Mouse (Mus musculus) liver, embryonic 12.5 days (tissue): ENCODE results near the gene Gdf1. TPM values are rescaled to one million over a fixed set of nuclear protein-coding genes. Genes with fewer than 3 reads are reported as not detected.

Source experiments
- ATAC-seq: fragments of 200-750 bp; cut with Nextera tagmentation; 2 replicates; pipeline ENCODE4 v1.8.0; 2017; ENCODE audit warnings: moderate number of reproducible peaks, mild to moderate bottlenecking, moderate library complexity
- H3K27ac ChIP-seq: fragments of 300-500 bp; sonication (generic); 2 replicates; pipeline ENCODE4 v1.5.1; 2016; ENCODE audit warnings: mild to moderate bottlenecking
- H3K27me3 ChIP-seq: fragments of 300-500 bp; sonication (generic); replicated peaks from 2 replicates; pipeline ENCODE4 v1.6.1; 2016; ENCODE audit warnings: mild to moderate bottlenecking, moderate library complexity
- H3K36me3 ChIP-seq: fragments of 300-500 bp; sonication (generic); 2 replicates; pipeline ENCODE4 v1.6.1; 2016; ENCODE audit warnings: mild to moderate bottlenecking, moderate library complexity
- H3K4me1 ChIP-seq: fragments of 300-500 bp; sonication (generic); 2 replicates; pipeline ENCODE4 v1.6.1; 2016
- H3K4me2 ChIP-seq: fragments of 300-500 bp; sonication (generic); 2 replicates; pipeline ENCODE4 v1.6.1; 2016; ENCODE audit warnings: mild to moderate bottlenecking, moderate library complexity
- H3K4me3 ChIP-seq: fragments of 300-500 bp; sonication (generic); 2 replicates; pipeline ENCODE4 v1.5.1; 2016; ENCODE audit warnings: mild to moderate bottlenecking, moderate library complexity
- H3K9ac ChIP-seq: fragments of 300-500 bp; sonication (generic); 2 replicates; pipeline ENCODE4 v1.6.1; 2016; ENCODE audit warnings: mild to moderate bottlenecking, moderate library complexity
- H3K9me3 ChIP-seq: fragments of 300-500 bp; sonication (generic); replicated peaks from 2 replicates; pipeline ENCODE4 v1.6.1; 2016; ENCODE audit warnings: mild to moderate bottlenecking, moderate library complexity
- WGBS: fragments of 180-500 bp; shearing (Covaris S2); methylation state at CpG from one replicate; pipeline ENCODE4 v1.1.7; 2016; ENCODE audit not compliant: insufficient replicate concordance; 5-methylcytosine and 5-hydroxymethylcytosine counted together
- polyA plus RNA-seq: library from polyadenylated mRNA; unstranded; fragments of >200 nt; fragmentation: Nextera tagmentation; extraction: Ambion mirVana; gene quantifications from 2 replicates; pipeline ENCODE4 v1.2.1, GENCODE M21; 2016

The Gdf1 gene
- polyA plus RNA-seq, 1 experiment from 2014 or later: 1.5 TPM

DNA sequence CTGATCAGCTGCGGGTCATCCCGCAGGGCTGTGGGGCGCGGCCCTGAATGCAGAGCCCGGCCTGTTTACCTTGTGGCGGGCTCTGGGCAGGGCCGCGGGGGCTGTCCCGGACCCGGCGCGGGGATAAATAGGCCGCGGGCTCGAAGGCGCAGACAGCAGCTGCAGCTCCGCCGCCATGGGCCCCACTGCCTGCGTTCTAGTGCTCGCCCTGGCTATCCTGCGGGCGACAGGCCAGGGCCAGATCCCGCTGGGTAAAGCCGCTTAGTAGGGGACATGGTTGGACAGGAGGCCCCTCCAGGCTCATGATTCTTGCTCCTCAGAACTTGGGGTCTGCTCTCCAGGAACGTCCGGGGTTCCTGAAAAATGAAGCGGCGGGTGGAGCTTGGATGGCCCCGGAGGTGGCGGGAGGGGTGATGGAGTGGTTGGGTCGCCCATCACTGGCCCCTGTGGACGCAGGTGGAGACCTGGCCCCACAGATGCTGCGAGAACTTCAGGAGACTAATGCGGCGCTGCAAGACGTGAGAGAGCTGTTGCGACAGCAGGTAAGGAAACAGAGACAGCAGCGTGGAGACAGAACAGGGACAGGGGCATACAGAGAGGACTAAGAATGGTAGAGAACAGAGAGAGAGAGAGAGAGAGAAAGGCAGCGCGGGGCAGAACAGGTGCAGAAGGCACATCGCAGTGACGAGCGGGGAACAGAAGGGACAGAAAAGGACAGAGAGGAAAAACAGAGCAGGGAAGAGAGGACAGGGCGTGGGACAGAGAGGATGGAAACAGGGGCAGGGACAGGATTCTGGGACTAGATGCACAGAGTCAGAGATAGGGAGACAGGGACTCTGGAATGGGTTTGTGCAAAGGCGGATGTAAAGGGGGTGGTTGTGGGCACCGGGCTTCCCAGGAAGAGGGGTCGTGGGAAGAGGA, 44.0 kb downstream of the Gdf1 start, which contains the start of gene Comp:
Comp (plus strand) TSS at position 162 of the 921 bp plus-strand sequence.
- Histone ChIP-seq H3K9me3 (no peaks in the 10 kb centered on the region), H3K4me3 (peak within 1 kb of the TSS; percentile 45), H3K9ac (0 out of 2 replicates have a peak within 1 kb of the TSS, but pooled peaks have one; percentile 12), H3K36me3 (no peaks in the 10 kb centered on the region), H3K4me1 (peaks cover 39% of the 10 kb centered on the region), H3K4me2 (peak within 1 kb of the TSS; percentile 71), H3K27me3 (peaks cover 95% of the 10 kb centered on the region), H3K27ac (no peak within 1 kb of the TSS)
- no peak for ATAC-seq
- 5% methylated on average over 47 of the region's 47 CpGs for WGBS

DNA sequence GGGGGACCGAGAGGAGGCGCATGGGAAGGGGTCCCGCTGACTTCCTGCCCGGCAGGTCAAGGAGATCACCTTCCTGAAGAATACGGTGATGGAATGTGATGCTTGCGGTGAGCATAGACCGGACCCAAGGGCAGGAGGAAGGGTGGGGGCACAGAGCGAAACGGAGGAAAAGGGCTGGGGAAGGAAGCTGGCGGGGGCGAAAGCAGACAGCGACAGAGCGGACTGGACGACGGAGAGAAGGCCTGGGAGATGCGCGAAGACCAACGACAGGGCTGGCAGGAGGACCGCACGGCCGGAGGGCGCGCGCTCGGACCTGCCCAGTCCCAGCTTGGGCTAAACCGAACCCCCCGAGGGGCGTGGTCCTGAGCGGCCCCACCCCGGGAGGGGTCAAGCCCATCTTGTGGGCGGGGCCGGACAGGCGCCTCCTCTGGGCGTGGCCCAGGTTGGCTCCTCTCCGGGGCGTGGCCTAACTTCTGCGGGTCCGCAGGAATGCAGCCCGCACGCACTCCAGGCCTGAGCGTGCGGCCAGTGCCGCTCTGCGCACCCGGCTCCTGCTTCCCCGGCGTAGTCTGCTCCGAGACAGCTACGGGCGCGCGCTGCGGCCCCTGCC, 44.8 kb downstream of the Gdf1 start:
- Histone ChIP-seq H3K27ac (no peak overlapping the region), H3K4me2 (peak overlapping the region; percentile 71), H3K9ac (peak overlapping the region; percentile 20; the same call in 1 of the 2 replicates), H3K36me3 (no peaks in the 10 kb centered on the region), H3K27me3 (peaks cover 98% of the 10 kb centered on the region), H3K4me1 (peaks cover 39% of the 10 kb centered on the region), H3K9me3 (no peaks in the 10 kb centered on the region), H3K4me3 (peak overlapping the region; percentile 45)
- 1% methylated on average over 52 of the region's 53 CpGs for WGBS
- ATAC-seq: peak; percentile 68

DNA sequence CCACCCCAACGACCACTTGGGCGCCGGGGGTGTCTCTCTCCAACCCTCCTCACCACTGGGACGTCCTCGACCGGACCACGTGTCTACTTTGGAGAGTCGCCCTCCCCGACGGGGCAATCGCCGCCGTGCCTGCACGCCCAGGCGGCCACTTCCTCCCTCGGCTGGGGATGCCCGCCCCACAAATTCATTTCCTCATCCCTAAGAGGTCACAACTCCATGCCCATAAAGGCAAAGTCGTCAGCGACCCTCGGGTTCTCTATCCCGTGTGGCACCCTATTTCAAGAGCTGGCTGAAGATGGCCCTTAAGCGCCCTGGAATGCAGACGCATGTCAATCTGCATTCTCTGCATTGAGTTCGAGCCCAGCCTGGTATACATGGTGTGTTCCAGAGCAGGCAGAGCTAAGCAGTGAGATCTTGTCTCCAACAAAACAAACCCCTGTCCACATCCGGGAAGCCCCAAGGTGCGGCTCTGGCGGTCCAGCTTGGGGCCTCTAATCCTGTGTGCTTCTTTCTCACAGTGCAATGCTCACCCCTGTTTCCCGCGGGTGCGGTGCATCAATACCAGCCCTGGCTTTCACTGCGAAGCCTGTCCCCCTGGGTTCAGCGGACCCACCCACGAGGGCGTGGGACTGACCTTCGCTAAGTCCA, 45.7 kb downstream of the Gdf1 start:
- Histone ChIP-seq H3K27me3 (peaks cover 100% of the 10 kb centered on the region), H3K36me3 (no peaks in the 10 kb centered on the region), H3K9me3 (no peaks in the 10 kb centered on the region), H3K9ac (no peak overlapping the region), H3K4me2 (peak overlapping the region; percentile 71), H3K27ac (no peak overlapping the region), H3K4me1 (peaks cover 39% of the 10 kb centered on the region), H3K4me3 (peak overlapping the region; percentile 45; the same call in 1 of the 2 replicates)
- WGBS: 5% methylated on average over 35 of the region's 35 CpGs
- no peak for ATAC-seq

DNA sequence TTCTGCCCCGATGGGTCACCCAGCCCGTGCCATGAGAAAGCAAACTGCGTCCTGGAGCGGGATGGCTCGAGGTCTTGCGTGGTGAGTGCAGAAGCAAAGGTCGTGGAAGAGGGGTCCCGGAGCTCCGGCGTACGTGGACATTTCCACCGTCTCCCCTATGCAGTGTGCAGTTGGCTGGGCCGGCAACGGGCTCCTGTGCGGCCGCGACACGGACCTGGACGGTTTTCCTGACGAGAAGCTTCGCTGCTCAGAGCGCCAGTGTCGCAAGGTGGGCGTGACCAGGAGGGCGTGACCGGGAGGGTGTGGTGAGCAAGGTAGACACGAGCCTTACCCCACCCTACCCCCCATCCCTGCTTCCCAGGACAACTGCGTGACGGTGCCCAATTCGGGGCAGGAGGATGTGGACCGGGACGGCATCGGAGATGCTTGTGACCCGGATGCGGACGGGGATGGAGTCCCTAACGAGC, 46.7 kb downstream of the Gdf1 start:
- WGBS: 10% methylated on average over 37 of the region's 37 CpGs
- Histone ChIP-seq H3K27me3 (peaks cover 98% of the 10 kb centered on the region), H3K36me3 (no peaks in the 10 kb centered on the region), H3K27ac (no peak overlapping the region), H3K9ac (no peak overlapping the region), H3K4me3 (no peak overlapping the region), H3K4me2 (peak overlapping the region; percentile 23), H3K9me3 (no peaks in the 10 kb centered on the region), H3K4me1 (peaks cover 39% of the 10 kb centered on the region)
- no peak for ATAC-seq

DNA sequence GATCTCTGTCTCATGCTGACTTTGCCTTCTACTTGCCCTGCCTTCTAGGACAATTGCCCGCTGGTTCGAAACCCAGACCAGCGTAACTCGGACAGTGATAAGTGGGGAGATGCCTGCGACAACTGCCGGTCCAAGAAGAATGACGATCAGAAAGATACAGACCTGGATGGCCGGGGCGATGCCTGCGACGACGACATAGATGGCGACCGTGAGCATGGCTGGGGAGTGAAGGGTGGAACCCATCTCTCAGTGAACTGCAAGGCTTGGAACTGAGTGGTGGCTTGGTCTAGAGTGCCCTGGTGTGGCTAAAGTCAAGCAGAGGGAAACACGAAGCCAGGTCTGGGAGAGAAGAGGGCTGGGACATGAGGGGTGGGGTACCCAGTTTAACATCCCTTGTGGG, 47.4 kb downstream of the Gdf1 start:
- WGBS: 17% methylated on average over 15 of the region's 15 CpGs
- no peaks in the 10 kb centered on the region for H3K9me3 ChIP-seq
- H3K36me3 ChIP-seq: no peaks in the 10 kb centered on the region
- no peak for ATAC-seq
- no peak overlapping the region for H3K27ac ChIP-seq
- H3K4me3 ChIP-seq: no peak overlapping the region
- H3K4me2 ChIP-seq: no peak overlapping the region
- H3K27me3 ChIP-seq: peaks cover 98% of the 10 kb centered on the region
- H3K4me1 ChIP-seq: peaks cover 39% of the 10 kb centered on the region
- no peak overlapping the region for H3K9ac ChIP-seq

DNA sequence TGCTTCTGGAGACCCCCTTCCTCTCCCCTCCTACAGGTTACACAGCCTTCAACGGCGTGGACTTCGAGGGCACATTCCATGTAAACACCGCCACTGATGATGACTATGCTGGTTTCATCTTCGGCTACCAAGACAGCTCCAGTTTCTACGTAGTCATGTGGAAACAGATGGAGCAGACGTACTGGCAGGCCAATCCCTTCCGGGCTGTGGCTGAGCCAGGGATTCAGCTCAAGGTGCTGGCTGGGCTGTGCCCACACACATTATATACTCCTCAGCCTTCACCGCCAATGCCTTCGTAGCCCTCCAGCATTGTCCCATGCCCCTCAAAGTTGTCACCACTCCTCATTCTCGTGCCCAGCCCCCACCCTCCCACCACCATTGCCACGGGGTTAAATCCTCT, 50.5 kb downstream of the Gdf1 start:
- H3K9ac ChIP-seq: no peak overlapping the region
- no peak overlapping the region for H3K27ac ChIP-seq
- H3K9me3 ChIP-seq: no peaks in the 10 kb centered on the region
- ATAC-seq: no peak
- 74% methylated on average over 12 of the region's 12 CpGs for WGBS
- H3K27me3 ChIP-seq: peaks cover 79% of the 10 kb centered on the region
- H3K4me3 ChIP-seq: no peak overlapping the region
- H3K4me2 ChIP-seq: no peak overlapping the region
- H3K4me1 ChIP-seq: peaks cover 20% of the 10 kb centered on the region
- no peaks in the 10 kb centered on the region for H3K36me3 ChIP-seq

Other genes starting within 250 kb of the Gdf1 start
- 0.12 and 0.26 TPM in 2 replicates for gene Hapln4, start 246.4 kb upstream of the Gdf1 start, polyA plus RNA-seq
- gene Ncan, start 208.9 kb upstream of the Gdf1 start, polyA plus RNA-seq: not detected in 2 replicates
- gene Nr2c2ap, start 198.5 kb upstream of the Gdf1 start, polyA plus RNA-seq: 30.9 and 33.0 TPM in 2 replicates
- gene Rfxank, start 190.7 kb upstream of the Gdf1 start, polyA plus RNA-seq: 9.6 and 9.8 TPM in 2 replicates
- 25.1 and 28.8 TPM in 2 replicates for gene Borcs8, start 190.3 kb upstream of the Gdf1 start, polyA plus RNA-seq
- 0.23 and 0.36 TPM in 2 replicates for gene Mef2b, start 190.1 kb upstream of the Gdf1 start, polyA plus RNA-seq
- 37.7 and 39.4 TPM in 2 replicates for gene Tmem161a, start 157.5 kb upstream of the Gdf1 start, polyA plus RNA-seq
- 6.6 and 8.5 TPM in 2 replicates for gene Slc25a42, start 117.5 kb upstream of the Gdf1 start, polyA plus RNA-seq
- 24.4 and 24.7 TPM in 2 replicates for gene Sugp2, start 95.6 kb upstream of the Gdf1 start, polyA plus RNA-seq
- gene Armc6, start 95.4 kb upstream of the Gdf1 start, polyA plus RNA-seq: 23.9 and 24.8 TPM in 2 replicates
- 19.6 and 21.4 TPM in 2 replicates for gene Homer3, start 47.0 kb upstream of the Gdf1 start, polyA plus RNA-seq
- 37.0 and 40.0 TPM in 2 replicates for gene Ddx49, start 27.3 kb upstream of the Gdf1 start, polyA plus RNA-seq
- 205 and 212 TPM in 2 replicates for gene Cope, start 27.3 kb upstream of the Gdf1 start, polyA plus RNA-seq
- 0.45 and 0.63 TPM in 2 replicates for gene Cers1, start 14.0 kb upstream of the Gdf1 start, polyA plus RNA-seq
- gene Upf1, start 23.5 kb downstream of the Gdf1 start, polyA plus RNA-seq: 30.4 and 30.5 TPM in 2 replicates
- gene Comp, start 43.7 kb downstream of the Gdf1 start, polyA plus RNA-seq: 0.27 and 0.63 TPM in 2 replicates
- 6.6 and 6.9 TPM in 2 replicates for gene Crtc1, start 109.8 kb downstream of the Gdf1 start, polyA plus RNA-seq
- 9.4 and 9.5 TPM in 2 replicates for gene Klhl26, start 147.2 kb downstream of the Gdf1 start, polyA plus RNA-seq
- 0.18 and 0.37 TPM in 2 replicates for gene Tmem59l, start 157.5 kb downstream of the Gdf1 start, polyA plus RNA-seq
- 3.9 and 4.0 TPM in 2 replicates for gene Crlf1, start 163.3 kb downstream of the Gdf1 start, polyA plus RNA-seq
- 85.6 and 86.6 TPM in 2 replicates for gene Rex1bd, start 176.9 kb downstream of the Gdf1 start, polyA plus RNA-seq
- 841 and 876 TPM in 2 replicates for gene Uba52, start 181.0 kb downstream of the Gdf1 start, polyA plus RNA-seq
- 223 and 224 TPM in 2 replicates for gene Fkbp8, start 197.9 kb downstream of the Gdf1 start, polyA plus RNA-seq
- 44.7 and 45.0 TPM in 2 replicates for gene Kxd1, start 198.1 kb downstream of the Gdf1 start, polyA plus RNA-seq
- gene Ell, start 209.6 kb downstream of the Gdf1 start, polyA plus RNA-seq: 13.1 TPM in 2 replicates